30 mouse cellular contexts compared by ENCODE assay signal in genomic region chr9:61920331-61920730, GRCm38 (mm10). TPM values are rescaled to one million over a fixed set of nuclear protein-coding genes. Genes with fewer than 3 reads are reported as not detected.
A peak's percentile ranks its signal among the peaks of the same experiment; 100 is the strongest.
DNase-seq lines count a peak whose midpoint lies in the region; ATAC-seq and TF ChIP-seq lines count a peak whose summit lies in the region.
"Had no signal": no experiment of that assay in that cellular context is flagged by ENCODE, and none has a peak within 500 bp of the region (broad histone marks: within the 10 kb centered on the region; RNA-seq: fewer than 3 reads in every experiment).

No protein-coding gene starts in this region.

- intact Hi-C loops in gastrocnemius, postnatal 14 days (cut with DNase I; ENCODE audit: low total_unique reads): no loop called here

- no peaks in the 10 kb centered on the region for H3K27me3 ChIP-seq in G1E (ENCODE audit: insufficient read depth, low read length)
- no peaks in the 10 kb centered on the region for H3K27me3 ChIP-seq in liver, embryonic 11.5 days (replicated peaks; ENCODE audit: control insufficient read depth, insufficient read depth, low read length)
- H3K27me3 ChIP-seq in liver, embryonic 14.5 days (ENCODE audit: control insufficient read depth, insufficient read depth, low read length): no peaks in the 10 kb centered on the region
- H3K27me3 ChIP-seq in forebrain, embryonic 13.5 days: no peaks in the 10 kb centered on the region
- H3K27me3 ChIP-seq: CH12.LX; embryonic facial prominence, embryonic 13.5 days; heart, embryonic 13.5 days had no signal

- TF ChIP-seq CTCF in G1E (IDR thresholded peaks at IDR 0.05; ENCODE audit: low read depth, low read length): no peak
- TF ChIP-seq CTCF in liver, embryonic 14.5 days (IDR thresholded peaks at IDR 0.05; ENCODE audit: low read depth): no peak

- H3K27ac ChIP-seq in liver, embryonic 11.5 days (ENCODE audit: low read depth, low read length): no peak overlapping the region; the same call in 1 of the 2 replicates
- no peak overlapping the region for H3K27ac ChIP-seq in liver, embryonic 14.5 days
- no peak overlapping the region for H3K27ac ChIP-seq in forebrain, embryonic 13.5 days
- H3K27ac ChIP-seq: embryonic facial prominence, embryonic 10.5 days; embryonic facial prominence, embryonic 13.5 days; gastrocnemius, adult 2 months; heart, adult 2 months; heart, embryonic 10.5 days; heart, embryonic 13.5 days; hindbrain, embryonic 14.5 days had no signal

- no peaks in the 10 kb centered on the region for H3K9me3 ChIP-seq in G1E (replicated peaks)
- no peaks in the 10 kb centered on the region for H3K9me3 ChIP-seq in liver, embryonic 11.5 days (ENCODE audit: control insufficient read depth, low read length)
- H3K9me3 ChIP-seq in liver, embryonic 14.5 days (ENCODE audit: control insufficient read depth, low read length): no peaks in the 10 kb centered on the region
- H3K9me3 ChIP-seq in forebrain, embryonic 13.5 days (replicated peaks): no peaks in the 10 kb centered on the region
- H3K9me3 ChIP-seq: embryonic facial prominence, embryonic 10.5 days; embryonic facial prominence, embryonic 13.5 days; heart, embryonic 10.5 days; heart, embryonic 13.5 days had no signal

- no peak overlapping the region; the same call in 1 of the 2 replicates for H3K4me3 ChIP-seq in G1E (ENCODE audit: low read depth, low read length)
- no peak overlapping the region for H3K4me3 ChIP-seq in liver, embryonic 11.5 days (ENCODE audit: low read depth, low read length)
- no peak overlapping the region for H3K4me3 ChIP-seq in liver, embryonic 14.5 days (ENCODE audit: insufficient read depth in 1 of 2, low read depth in 2 of 2, low read length in 2 of 2)
- no peak overlapping the region for H3K4me3 ChIP-seq in forebrain, embryonic 13.5 days
- H3K4me3 ChIP-seq: embryonic facial prominence, embryonic 10.5 days; embryonic facial prominence, embryonic 13.5 days; erythroblast, embryonic 14.5 days; gastrocnemius, adult 2 months; heart, adult 2 months; heart, embryonic 10.5 days; heart, embryonic 13.5 days had no signal

- WGBS in liver, embryonic 11.5 days: 50% methylated on average over 6 of the region's 6 CpGs
- WGBS in liver, embryonic 14.5 days (ENCODE audit: insufficient replicate concordance): 24% methylated on average over 6 of the region's 6 CpGs
- WGBS in forebrain, embryonic 13.5 days: 92% methylated on average over 6 of the region's 6 CpGs

- DNase-seq in G1E (ENCODE audit: low spot score): no peak
- DNase-seq in liver, embryonic 11.5 days (ENCODE audit: low spot score): no peak
- DNase-seq in liver, embryonic 14.5 days (ENCODE audit: low read depth in 3 of 3, low spot score in 3 of 3): no peak
- no peak for DNase-seq in gastrocnemius, postnatal 14 days
- DNase-seq: adrenal gland, adult 8-10 months; adrenal gland, postnatal 25 days; B cell, adult 2 months; cerebellum, adult 11-12 months; cerebellum, adult 8-10 months; cerebellum, postnatal 10 days; cerebellum, postnatal 36 days; embryo, embryonic 11 days; forebrain, postnatal 0 days; gastrocnemius, adult 2 months; gastrocnemius, postnatal 25 days; heart, adult 2 months; heart, postnatal 14 days; heart, postnatal 4 days had no signal

- 0 out of 2 replicates have a peak overlapping the region, but pooled peaks have one; percentile 14 for H3K9ac ChIP-seq in liver, embryonic 11.5 days (ENCODE audit: low read depth, low read length)
- no peak overlapping the region for H3K9ac ChIP-seq in liver, embryonic 14.5 days (replicated peaks)
- no peak overlapping the region for H3K9ac ChIP-seq in forebrain, embryonic 13.5 days
- H3K9ac ChIP-seq: embryonic facial prominence, embryonic 13.5 days; forebrain, postnatal 0 days; heart, embryonic 13.5 days; hindbrain, embryonic 14.5 days had no signal

- no peak overlapping the region; the same call in 1 of the 2 replicates for H3K4me2 ChIP-seq in liver, embryonic 11.5 days
- H3K4me2 ChIP-seq in liver, embryonic 14.5 days (ENCODE audit: low read depth): no peak overlapping the region; the same call in 1 of the 2 replicates
- H3K4me2 ChIP-seq in forebrain, embryonic 13.5 days: no peak overlapping the region
- H3K4me2 ChIP-seq: embryonic facial prominence, embryonic 13.5 days; heart, embryonic 13.5 days; hindbrain, embryonic 14.5 days had no signal

- TF ChIP-seq EP300 in liver, embryonic 14.5 days (IDR thresholded peaks at IDR 0.05; ENCODE audit: low read depth): peak; percentile 56; the same call in 1 of the 2 replicates

- peaks cover 75% of the 10 kb centered on the region for H3K36me3 ChIP-seq in G1E (replicated peaks)
- peaks cover 36% of the 10 kb centered on the region for H3K36me3 ChIP-seq in liver, embryonic 11.5 days (ENCODE audit: control insufficient read depth, insufficient read depth, low read length)
- H3K36me3 ChIP-seq in liver, embryonic 14.5 days (replicated peaks; ENCODE audit: control insufficient read depth, insufficient read depth, low read depth): peaks cover 89% of the 10 kb centered on the region
- H3K36me3 ChIP-seq in forebrain, embryonic 13.5 days (ENCODE audit: poor library complexity, severe bottlenecking): peaks cover 82% of the 10 kb centered on the region

- H3K4me1 ChIP-seq in G1E (ENCODE audit: insufficient read depth, low read depth, low read length): peaks cover 86% of the 10 kb centered on the region
- H3K4me1 ChIP-seq in liver, embryonic 11.5 days (replicated peaks; ENCODE audit: control insufficient read depth, insufficient read depth, low read length): peaks cover 12% of the 10 kb centered on the region; the same call in 1 of the 2 replicates
- peaks cover 6 to 13% of the 10 kb centered on the region in 2 experiments; a peak in 3 of 4 replicates for H3K4me1 ChIP-seq in liver, embryonic 14.5 days (replicated peaks; ENCODE audit: control insufficient read depth in 2 of 2, insufficient read depth in 2 of 2, low read length in 1 of 2)
- peaks cover 3% of the 10 kb centered on the region; the same call in 1 of the 2 replicates for H3K4me1 ChIP-seq in forebrain, embryonic 13.5 days
- H3K4me1 ChIP-seq: embryonic facial prominence, embryonic 13.5 days; heart, embryonic 10.5 days had no signal

- ATAC-seq in G1E (ENCODE audit: extremely low read depth, insufficient number of reproducible peaks, low FRiP score, poor library complexity, severe bottlenecking): peak; percentile 52
- ATAC-seq in liver, embryonic 11.5 days (replicated peaks; ENCODE audit: low FRiP score): peak; percentile 51; the same call in 1 of the 2 replicates
- ATAC-seq in liver, embryonic 14.5 days (ENCODE audit: insufficient read depth): peak; percentile 52; the same call in 1 of the 2 replicates
- peak; percentile 51 for ATAC-seq in megakaryocyte-erythroid progenitor cell, adult 5-6 weeks (replicated peaks; ENCODE audit: low FRiP score, low TSS enrichment, poor library complexity, severe bottlenecking)
- no peak for ATAC-seq in forebrain, embryonic 13.5 days
- no peak for ATAC-seq in granulocyte monocyte progenitor cell, adult 5-6 weeks (replicated peaks; ENCODE audit: poor library complexity, severe bottlenecking)
- ATAC-seq: activated CD4-positive, CD25-positive, alpha-beta regulatory T cell, adult 4 months; forebrain, embryonic 14.5 days; forebrain, postnatal 0 days had no signal

RNA-seq across cellular contexts. Expression of gene Rplp1, which starts 6.0 kb away (rescaled TPM):
- total RNA-seq in G1E (2014; fragmentation: Nextera tagmentation) (2,957 and 3,127 TPM in 2 replicates), G1E (2017) (4,483 and 5,713 TPM in 2 replicates)
- 43,340 and 52,062 TPM in 2 replicates for polyA plus RNA-seq in G1E (2012)
- polyA plus RNA-seq in liver, embryonic 11.5 days (2014; fragmentation: Nextera tagmentation; extraction: Ambion mirVana): 1,876 and 2,139 TPM in 2 replicates
- polyA plus RNA-seq in liver, embryonic 14.5 days (2012; rRNA removed): 6,111 and 7,314 TPM in 2 replicates
- polyA plus RNA-seq in liver, embryonic 14.5 days (2014; fragmentation: Nextera tagmentation; extraction: Ambion mirVana): 1,539 and 1,562 TPM in 2 replicates
- 5,809 and 5,838 TPM in 2 replicates for total RNA-seq in megakaryocyte-erythroid progenitor cell, adult 5-6 weeks (2014; fragmentation: Nextera tagmentation)
- total RNA-seq in megakaryocyte-erythroid progenitor cell, adult 5-6 weeks (2017): 6,867 and 6,903 TPM in 2 replicates
- 981 and 1,035 TPM in 2 replicates for polyA plus RNA-seq in forebrain, embryonic 13.5 days (2015; fragmentation: Nextera tagmentation; extraction: Ambion mirVana)
- 3,366 and 4,270 TPM in 2 replicates for total RNA-seq in granulocyte monocyte progenitor cell, adult 5-6 weeks (2014; fragmentation: Nextera tagmentation)
- 4,896 and 5,913 TPM in 2 replicates for total RNA-seq in granulocyte monocyte progenitor cell, adult 5-6 weeks (2017)
- 1,000 to 10,000 TPM; 1,466 to 1,621 TPM for total RNA-seq in gastrocnemius, postnatal 14 days (2021)

RNA-seq across cellular contexts. Expression of gene Kif23, which starts 26.2 kb away (rescaled TPM):
- total RNA-seq in G1E (2014; fragmentation: Nextera tagmentation) (280 and 288 TPM in 2 replicates), G1E (2017) (188 and 271 TPM in 2 replicates)
- 36.0 and 48.7 TPM in 2 replicates for polyA plus RNA-seq in G1E (2012)
- 85.1 and 93.8 TPM in 2 replicates for polyA plus RNA-seq in liver, embryonic 11.5 days (2014; fragmentation: Nextera tagmentation; extraction: Ambion mirVana)
- 27.9 and 44.3 TPM in 2 replicates for polyA plus RNA-seq in liver, embryonic 14.5 days (2012; rRNA removed)
- polyA plus RNA-seq in liver, embryonic 14.5 days (2014; fragmentation: Nextera tagmentation; extraction: Ambion mirVana): 61.9 and 68.8 TPM in 2 replicates
- 54.7 and 95.0 TPM in 2 replicates for total RNA-seq in megakaryocyte-erythroid progenitor cell, adult 5-6 weeks (2014; fragmentation: Nextera tagmentation)
- 59.4 and 67.3 TPM in 2 replicates for total RNA-seq in megakaryocyte-erythroid progenitor cell, adult 5-6 weeks (2017)
- 72.7 and 85.0 TPM in 2 replicates for polyA plus RNA-seq in forebrain, embryonic 13.5 days (2015; fragmentation: Nextera tagmentation; extraction: Ambion mirVana)
- 32.7 and 46.7 TPM in 2 replicates for total RNA-seq in granulocyte monocyte progenitor cell, adult 5-6 weeks (2014; fragmentation: Nextera tagmentation)
- total RNA-seq in granulocyte monocyte progenitor cell, adult 5-6 weeks (2017): 146 and 173 TPM in 2 replicates
- total RNA-seq in gastrocnemius, postnatal 14 days (2021): 1 to 10 TPM; 7.4 to 8.7 TPM

Comparison
In these comparisons a context has a peak if more than half of its experiments do, and no peak if none do; other contexts are left out.
1. ATAC-seq: peak in G1E (single experiment), liver, embryonic 11.5 days (single experiment), liver, embryonic 14.5 days (single experiment) and megakaryocyte-erythroid progenitor cell, adult 5-6 weeks (single experiment); none in forebrain, embryonic 13.5 days (single experiment) and granulocyte monocyte progenitor cell, adult 5-6 weeks (single experiment).